Mouse (Mus musculus): ENCODE data around the gene Clk3.

DNA sequence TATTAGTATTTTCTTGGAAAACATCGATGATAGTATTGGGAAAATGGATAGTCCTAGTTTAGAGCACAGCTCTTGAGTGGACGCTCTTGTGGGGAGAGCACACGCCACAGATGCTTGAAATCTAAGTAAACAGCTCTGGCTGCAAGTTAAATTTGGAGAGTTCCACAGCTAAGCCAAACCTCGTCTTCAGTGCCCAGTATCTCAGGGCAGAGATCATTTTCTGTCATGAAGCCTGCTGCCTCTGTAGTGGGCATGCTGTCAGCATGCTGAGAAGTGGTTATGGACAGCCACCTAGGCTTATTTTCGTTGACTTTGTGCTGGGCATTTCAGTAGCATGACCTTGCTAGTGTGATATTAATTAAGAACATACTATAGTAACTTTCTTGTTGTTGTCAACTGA is 41.9 kb downstream of the Clk3 start:
- TF ChIP-seq EP300 (IDR thresholded peaks at IDR 0.05; ENCODE audit: low read depth) (no peak), CTCF (IDR thresholded peaks at IDR 0.05; ENCODE audit: low read depth) (no peak)

Measured in heart, postnatal 0 days (tissue).